Mouse (Mus musculus) liver, adult 10 weeks (tissue): ENCODE data around the gene Defa20. TPM values are rescaled to one million over a fixed set of nuclear protein-coding genes. Genes with fewer than 3 reads are reported as not detected.

ENCODE experiments used
- polyA plus RNA-seq: library from polyadenylated mRNA; stranded (reverse); fragments of 350-450 nt; fragmentation: Illumina TruSeq; extraction: RNeasy Lipid Tissue Mini Kit (QIAGEN cat#74804); gene quantifications from one replicate; pipeline ENCODE4 v1.2.3, GENCODE M21; 2014; ENCODE audit warnings: low read depth, low replicate concordance

The Defa20 gene
- not detected for polyA plus RNA-seq

GRCm38 (mm10) chr8:21508958-21509357, at the start of gene Defa20:
Gene Defa20, plus strand, starts transcription at chr8:21509258.

GRCm38 (mm10) chr8:21528732-21529131, 19.7 kb downstream of the Defa20 start, which contains the start of gene Defa32:
Gene Defa32, plus strand, starts transcription at chr8:21529032.

Other genes with a start within 250 kb of the Defa20 start
- not detected for gene Defa27, start 193.7 kb upstream of the Defa20 start, polyA plus RNA-seq
- gene Defa29, start 182.2 kb upstream of the Defa20 start, polyA plus RNA-seq, result not detected
- gene Defa2, start 130.7 kb upstream of the Defa20 start, polyA plus RNA-seq, result not detected
- not detected for gene Defa33, start 117.4 kb upstream of the Defa20 start, polyA plus RNA-seq
- not detected for gene Defa36, start 81.8 kb upstream of the Defa20 start, polyA plus RNA-seq
- gene Gm7849, start 52.7 kb upstream of the Defa20 start, polyA plus RNA-seq, result not detected
- not detected for gene Defa32, start 19.8 kb downstream of the Defa20 start, polyA plus RNA-seq
- gene Defa37, start 56.1 kb downstream of the Defa20 start, polyA plus RNA-seq, result not detected
- not detected for gene Defa28, start 73.7 kb downstream of the Defa20 start, polyA plus RNA-seq
- gene Gm7861, start 85.2 kb downstream of the Defa20 start, polyA plus RNA-seq, result not detected
- not detected for gene Defa26, start 108.9 kb downstream of the Defa20 start, polyA plus RNA-seq
- gene Defa17, start 146.5 kb downstream of the Defa20 start, polyA plus RNA-seq, result not detected
- not detected for gene Defa34, start 156.5 kb downstream of the Defa20 start, polyA plus RNA-seq
- not detected for gene AY761184, start 194.4 kb downstream of the Defa20 start, polyA plus RNA-seq
- gene Defa24, start 225.2 kb downstream of the Defa20 start, polyA plus RNA-seq, result not detected